Mouse (Mus musculus): ENCODE measurements at regions not wholly inside any gene's neighbourhood (a gene's known extent, or its start where the extent isn't known, plus 50 kb on each side); places are given as distances from the start of the nearest gene placed in this dataset.

DNA sequence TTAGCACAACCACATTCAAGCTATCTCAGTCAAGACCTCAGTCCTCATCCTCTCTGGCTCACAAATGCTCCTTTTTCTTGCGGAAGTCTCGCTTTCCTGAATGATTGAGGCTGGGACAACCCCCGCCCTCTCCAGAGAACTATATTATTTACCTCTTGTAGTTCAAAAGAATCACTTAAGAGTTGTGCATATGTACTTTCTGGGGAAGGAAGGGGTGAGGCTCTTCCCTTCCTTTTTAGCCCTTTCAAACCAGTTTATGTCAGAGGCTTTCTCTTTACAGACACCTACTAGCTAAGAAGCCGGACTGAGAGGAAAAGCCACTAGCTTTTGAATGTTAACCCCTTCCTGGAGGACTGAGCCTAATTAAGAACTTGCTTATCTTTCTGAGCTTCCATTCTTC lies 98.4 kb upstream of the 4933415F23Rik start:
- no peak for TF ChIP-seq POLR2A (IDR thresholded peaks at IDR 0.05; ENCODE audit: extremely low read depth, insufficient read depth, low read length)
- TF ChIP-seq CTCF (IDR thresholded peaks at IDR 0.05; ENCODE audit: low read depth, low read length) = no peak

All from liver, adult 2 months (tissue).